ENCODE assay signal across 9 mouse cellular contexts in genomic region chr12:41487005-41487404, GRCm38 (mm10). TPM values are rescaled to one million over a fixed set of nuclear protein-coding genes. Genes with fewer than 3 reads are reported as not detected.
A peak's percentile ranks its signal among the peaks of the same experiment; 100 is the strongest.
DNase-seq lines count a peak whose midpoint lies in the region; ATAC-seq and TF ChIP-seq lines count a peak whose summit lies in the region.
"Had no signal": no experiment of that assay in that cellular context is flagged by ENCODE, and none has a peak within 500 bp of the region (broad histone marks: within the 10 kb centered on the region; RNA-seq: fewer than 3 reads in every experiment).

No protein-coding gene starts in this region.

- no peak overlapping the region for H3K4me3 ChIP-seq in cortical plate, adult 2 months (ENCODE audit: insufficient read depth, low read length)
- H3K4me3 ChIP-seq: heart, embryonic 15.5 days had no signal

- peak; percentile 31 for DNase-seq in adrenal gland, adult 2 months
- DNase-seq in adrenal gland, adult 8-10 months = no peak
- peak; percentile 39 for DNase-seq in layer of hippocampus, adult 9-10 months (ENCODE audit: low spot score)
- no peak for DNase-seq in layer of hippocampus, postnatal 36 days
- DNase-seq in MEL-GATA-1-ER (ENCODE audit: extremely low read depth, low read depth) = peak; percentile 24
- DNase-seq in gastrocnemius, postnatal 4 days (ENCODE audit: low spot score in 2 of 2) = no peak

- TF ChIP-seq POLR2A in cortical plate, adult 2 months (IDR thresholded peaks at IDR 0.05; ENCODE audit: extremely low read depth, insufficient read depth, low read length) = no peak

- no peak overlapping the region for H3K27ac ChIP-seq in cortical plate, adult 2 months (ENCODE audit: insufficient read depth, low read length)
- H3K27ac ChIP-seq: heart, embryonic 15.5 days had no signal

- ATAC-seq in megakaryocyte progenitor cell, adult 5-6 weeks (replicated peaks; ENCODE audit: poor library complexity) = peak; percentile 64

- H3K4me1 ChIP-seq in cortical plate, adult 2 months (ENCODE audit: control insufficient read depth, insufficient read depth, low read length) = peaks cover 2% of the 10 kb centered on the region; the same call in 1 of the 2 replicates

- TF ChIP-seq CTCF in cortical plate, adult 2 months (IDR thresholded peaks at IDR 0.05; ENCODE audit: extremely low read depth, insufficient read depth, low read length) = peak; percentile 50; the same call in 1 of the 2 replicates

RNA-seq across cellular contexts. Expression of gene Lrrn3, which starts 0.8 kb away (rescaled TPM):
- total RNA-seq in adrenal gland, adult 2 months (2021) = 10 to 100 TPM; 35.5 to 35.7 TPM
- polyA plus RNA-seq in adrenal gland, adult 2 months (2012; rRNA removed) = 1.8 and 2.2 TPM in 2 replicates
- total RNA-seq in adrenal gland, adult 8-10 months (2022) = 10 to 100 TPM; 37.7 to 62.3 (median 44.2) TPM
- 10 to 100 TPM; 68.1 to 69.4 TPM for total RNA-seq in layer of hippocampus, postnatal 36 days (2021)
- 26.6 and 27.5 TPM in 2 replicates for polyA plus RNA-seq in cortical plate, adult 2 months (2012; rRNA removed)
- total RNA-seq in megakaryocyte progenitor cell, adult 5-6 weeks (2015) = 0.15 TPM in 1 of 2 replicates, not detected in the other
- 0.30 and 0.58 TPM in 2 replicates for total RNA-seq in megakaryocyte progenitor cell, adult 5-6 weeks (2017)
- total RNA-seq in gastrocnemius, postnatal 4 days (2021) = 1 to 10 TPM; 1.4 to 1.9 TPM

Comparison
In these comparisons a context has a peak if more than half of its experiments do, and no peak if none do; other contexts are left out.
1. DNase-seq: peak in adrenal gland, adult 2 months (single experiment), layer of hippocampus, adult 9-10 months (single experiment) and MEL-GATA-1-ER (single experiment); none in adrenal gland, adult 8-10 months (single experiment), layer of hippocampus, postnatal 36 days (0 of 2) and gastrocnemius, postnatal 4 days (0 of 2).
2. RNA of gene Lrrn3, which starts 0.8 kb away (total RNA-seq): 68.1 to 69.4 TPM in layer of hippocampus, postnatal 36 days, 37.7 to 62.3 TPM in adrenal gland, adult 8-10 months and 35.5 to 35.7 TPM in adrenal gland, adult 2 months; 1.4 to 1.9 TPM in gastrocnemius, postnatal 4 days and 0.15 to 0.58 TPM in megakaryocyte progenitor cell, adult 5-6 weeks; every median in the first group is over 10 times any median in the second.